Mouse (Mus musculus) activated CD4-positive, CD25-positive, alpha-beta regulatory T cell, adult 4 months (primary cell): ENCODE data around the gene Cadm4. TPM values are rescaled to one million over a fixed set of nuclear protein-coding genes. Genes with fewer than 3 reads are reported as not detected.
A peak's percentile ranks its signal among the peaks of the same experiment; 100 is the strongest.

Experiments
- ATAC-seq: one replicate; pipeline ENCODE4 v1.8.0; 2017
- polyA plus RNA-seq, 2 experiments: library from polyadenylated mRNA; unstranded; fragments of 100-300 nt; shearing (Covaris generic); gene quantifications; one replicate each; pipeline ENCODE4 v1.2.1; 2017

Cadm4 gene
- polyA plus RNA-seq, 2 experiments from 2014 or later: not detected

- no peak for ATAC-seq
Measured at GRCm38 (mm10) chr7:24533806-24534205, 52.0 kb downstream of the Cadm4 start.

GRCm38 (mm10) chr7:24534301-24534700, 52.5 kb downstream of the Cadm4 start:
- ATAC-seq: no peak

- ATAC-seq: no peak
Measured at GRCm38 (mm10) chr7:24537081-24537480, 55.3 kb downstream of the Cadm4 start.

- no peak for ATAC-seq
Measured at GRCm38 (mm10) chr7:24537591-24537990, 55.8 kb downstream of the Cadm4 start.

- no peak for ATAC-seq
Measured at GRCm38 (mm10) chr7:24538154-24538553, 56.3 kb downstream of the Cadm4 start.

GRCm38 (mm10) chr7:24538701-24539100, 56.9 kb downstream of the Cadm4 start:
- ATAC-seq: no peak

GRCm38 (mm10) chr7:24539686-24540085, 57.9 kb downstream of the Cadm4 start:
- ATAC-seq: no peak

- no peak for ATAC-seq
Measured at GRCm38 (mm10) chr7:24544506-24544905, 62.7 kb downstream of the Cadm4 start.

GRCm38 (mm10) chr7:24546068-24546614, 64.3 kb downstream of the Cadm4 start, which contains the start of the genes Pinlyp and Xrcc1:
Gene Pinlyp (minus strand): TSS chr7:24546118.
Gene Xrcc1 (plus strand): TSS chr7:24546289.
- no peak for ATAC-seq

GRCm38 (mm10) chr7:24546634-24547389, 65.0 kb downstream of the Cadm4 start:
- ATAC-seq: peak; percentile 99

GRCm38 (mm10) chr7:24547534-24548036, 65.8 kb downstream of the Cadm4 start:
- ATAC-seq: no peak

GRCm38 (mm10) chr7:24551985-24552759, 70.3 kb downstream of the Cadm4 start:
- ATAC-seq: no peak

Other genes starting within 250 kb of the Cadm4 start
- gene Zfp109, start 244.5 kb upstream of the Cadm4 start, polyA plus RNA-seq: 1 to 10 TPM; 1.8 to 2.7 TPM
- gene Zfp108, start 227.2 kb upstream of the Cadm4 start, polyA plus RNA-seq: under 1 TPM; 0.46 to 0.68 TPM
- 1 to 10 TPM in 1 of 2 experiments, under 1 TPM in 1; 0.61 to 2.0 TPM for gene Zfp93, start 211.6 kb upstream of the Cadm4 start, polyA plus RNA-seq
- 10 to 100 TPM; 16.6 to 17.4 TPM for gene Zfp61, start 180.8 kb upstream of the Cadm4 start, polyA plus RNA-seq
- 1 to 10 TPM; 7.8 to 9.3 TPM for gene Zfp94, start 165.4 kb upstream of the Cadm4 start, polyA plus RNA-seq
- not detected for gene Tescl, start 148.1 kb upstream of the Cadm4 start, polyA plus RNA-seq
- gene Lypd5, start 132.8 kb upstream of the Cadm4 start, polyA plus RNA-seq: not detected
- 100 to 1,000 TPM; 101 to 105 TPM for gene Kcnn4, start 111.8 kb upstream of the Cadm4 start, polyA plus RNA-seq
- 10 to 100 TPM; 24.1 to 31.0 TPM for gene Smg9, start 82.4 kb upstream of the Cadm4 start, polyA plus RNA-seq
- not detected for gene Irgc1, start 29.7 kb upstream of the Cadm4 start, polyA plus RNA-seq
- 1 to 10 TPM; 1.1 to 1.5 TPM for gene Plaur, start 19.5 kb upstream of the Cadm4 start, polyA plus RNA-seq
- not detected for gene Zfp428, start 25.0 kb downstream of the Cadm4 start, polyA plus RNA-seq
- gene AC161166.1, start 30.4 kb downstream of the Cadm4 start, polyA plus RNA-seq: under 1 TPM in 1 of 2 experiments, not detected in 1; 0.17 TPM
- gene Irgq, start 48.7 kb downstream of the Cadm4 start, polyA plus RNA-seq: 1 to 10 TPM; 1.5 to 1.8 TPM
- not detected for gene Pinlyp, start 64.1 kb downstream of the Cadm4 start, polyA plus RNA-seq
- gene Xrcc1, start 64.3 kb downstream of the Cadm4 start, polyA plus RNA-seq: 10 to 100 TPM; 19.9 to 30.3 TPM
- gene Ethe1, start 105.5 kb downstream of the Cadm4 start, polyA plus RNA-seq: 10 to 100 TPM; 19.0 to 21.6 TPM
- under 1 TPM in 1 of 2 experiments, not detected in 1; 0.12 TPM for gene Zfp575, start 105.6 kb downstream of the Cadm4 start, polyA plus RNA-seq
- under 1 TPM; 0.25 to 0.73 TPM for gene Phldb3, start 128.7 kb downstream of the Cadm4 start, polyA plus RNA-seq
- gene Lypd3, start 154.5 kb downstream of the Cadm4 start, polyA plus RNA-seq: not detected
- not detected for gene Tex101, start 194.7 kb downstream of the Cadm4 start, polyA plus RNA-seq
- gene BC049730, start 227.2 kb downstream of the Cadm4 start, polyA plus RNA-seq: not detected
- not detected for gene Gm4763, start 244.9 kb downstream of the Cadm4 start, polyA plus RNA-seq